Mouse (Mus musculus): ENCODE results near the gene Pla1a. TPM values are rescaled to one million over a fixed set of nuclear protein-coding genes. Genes with fewer than 3 reads are reported as not detected.

Gene Pla1a
- polyA plus RNA-seq, 1 experiment from 2014 or later: 49.8 TPM

DNA sequence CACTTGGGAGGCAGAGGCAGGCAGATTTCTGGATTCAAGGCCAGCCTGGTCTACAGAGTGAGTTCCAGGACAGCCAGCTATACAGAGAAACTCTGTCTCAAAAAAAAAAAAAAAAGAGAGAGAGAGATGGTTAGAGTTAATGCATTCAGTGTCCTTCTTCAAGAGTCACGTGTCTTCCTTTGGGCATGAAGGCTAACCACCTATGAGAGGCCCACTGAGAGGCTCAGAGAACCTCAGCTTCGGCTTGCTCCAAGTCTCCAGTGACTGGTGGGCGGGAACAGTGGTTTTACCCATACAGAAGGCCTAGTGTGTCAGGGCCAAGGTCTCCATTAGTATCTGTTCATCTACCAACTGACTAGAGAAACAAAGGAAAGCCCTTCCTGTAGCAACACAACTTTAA lies 33.9 kb downstream of the Pla1a start:
- H3K9me3 ChIP-seq (ENCODE audit: low read length): no peaks in the 10 kb centered on the region
- WGBS (ENCODE audit: insufficient replicate concordance): 33% methylated on average over 3 of the region's 3 CpGs
- H3K36me3 ChIP-seq (replicated peaks; ENCODE audit: insufficient read depth, low read length): no peaks in the 10 kb centered on the region
- H3K4me3 ChIP-seq (ENCODE audit: low read depth, low read length): no peak overlapping the region
- H3K27me3 ChIP-seq (ENCODE audit: insufficient read depth, low read length): no peaks in the 10 kb centered on the region
- ATAC-seq: peak; percentile 25
- peaks cover 41% of the 10 kb centered on the region for H3K4me1 ChIP-seq (ENCODE audit: insufficient read depth)
- peak overlapping the region; percentile 88 for H3K27ac ChIP-seq (ENCODE audit: low read depth)
- TF ChIP-seq EP300 (IDR thresholded peaks at IDR 0.05; ENCODE audit: low read depth): no peak
- TF ChIP-seq CTCF (IDR thresholded peaks at IDR 0.05; ENCODE audit: low read depth): no peak
- 0 out of 2 replicates have a peak overlapping the region, but pooled peaks have one; percentile 6 for H3K9ac ChIP-seq (replicated peaks)
- H3K4me2 ChIP-seq (ENCODE audit: low read depth, low read length): peak overlapping the region; percentile 64; the same call in 1 of the 2 replicates
- no peak for DNase-seq

GRCm38 (mm10) chr16:38398266-38398665 lies 34.7 kb downstream of the Pla1a start:
- no peak for ATAC-seq
- TF ChIP-seq CTCF (IDR thresholded peaks at IDR 0.05; ENCODE audit: low read depth) (no peak), EP300 (IDR thresholded peaks at IDR 0.05; ENCODE audit: low read depth) (no peak)
- WGBS (ENCODE audit: insufficient replicate concordance): 73% methylated on average over 6 of the region's 6 CpGs
- no peak for DNase-seq
- Histone ChIP-seq H3K4me3 (ENCODE audit: low read depth, low read length) (no peak overlapping the region), H3K4me1 (ENCODE audit: insufficient read depth) (peaks cover 42% of the 10 kb centered on the region), H3K4me2 (ENCODE audit: low read depth, low read length) (no peak overlapping the region), H3K27ac (ENCODE audit: low read depth) (peak overlapping the region; percentile 88), H3K36me3 (replicated peaks; ENCODE audit: insufficient read depth, low read length) (no peaks in the 10 kb centered on the region), H3K9ac (replicated peaks) (no peak overlapping the region), H3K9me3 (ENCODE audit: low read length) (no peaks in the 10 kb centered on the region), H3K27me3 (ENCODE audit: insufficient read depth, low read length) (no peaks in the 10 kb centered on the region)

- Histone ChIP-seq H3K9me3 (ENCODE audit: low read length) (no peaks in the 10 kb centered on the region), H3K9ac (replicated peaks) (no peak overlapping the region), H3K27me3 (ENCODE audit: insufficient read depth, low read length) (no peaks in the 10 kb centered on the region), H3K4me1 (ENCODE audit: insufficient read depth) (peaks cover 42% of the 10 kb centered on the region), H3K36me3 (replicated peaks; ENCODE audit: insufficient read depth, low read length) (no peaks in the 10 kb centered on the region), H3K27ac (ENCODE audit: low read depth) (peak overlapping the region; percentile 62), H3K4me2 (ENCODE audit: low read depth, low read length) (no peak overlapping the region; the same call in 1 of the 2 replicates), H3K4me3 (ENCODE audit: low read depth, low read length) (no peak overlapping the region)
- DNase-seq (peak; percentile 74), ATAC-seq (peak; percentile 50)
- 16% methylated on average over 13 of the region's 13 CpGs for WGBS (ENCODE audit: insufficient replicate concordance)
- TF ChIP-seq EP300 (IDR thresholded peaks at IDR 0.05; ENCODE audit: low read depth) (peak; percentile 78), CTCF (IDR thresholded peaks at IDR 0.05; ENCODE audit: low read depth) (no peak)
Observed at GRCm38 (mm10) chr16:38396155-38396554, 36.8 kb downstream of the Pla1a start.

GRCm38 (mm10) chr16:38395060-38395730 lies 37.8 kb downstream of the Pla1a start:
- TF ChIP-seq CTCF (IDR thresholded peaks at IDR 0.05; ENCODE audit: low read depth) (no peak), EP300 (IDR thresholded peaks at IDR 0.05; ENCODE audit: low read depth) (no peak)
- Histone ChIP-seq H3K4me3 (ENCODE audit: low read depth, low read length) (no peak overlapping the region), H3K27ac (ENCODE audit: low read depth) (peak overlapping the region; percentile 74), H3K4me1 (ENCODE audit: insufficient read depth) (peaks cover 35% of the 10 kb centered on the region), H3K4me2 (ENCODE audit: low read depth, low read length) (no peak overlapping the region), H3K36me3 (replicated peaks; ENCODE audit: insufficient read depth, low read length) (no peaks in the 10 kb centered on the region), H3K27me3 (ENCODE audit: insufficient read depth, low read length) (no peaks in the 10 kb centered on the region), H3K9me3 (ENCODE audit: low read length) (no peaks in the 10 kb centered on the region), H3K9ac (replicated peaks) (no peak overlapping the region)
- no peak for DNase-seq
- ATAC-seq: no peak
- WGBS (ENCODE audit: insufficient replicate concordance): 37% methylated on average over 6 of the region's 6 CpGs

GRCm38 (mm10) chr16:38394191-38394618 lies 38.7 kb downstream of the Pla1a start:
- 47% methylated on average over 8 of the region's 8 CpGs for WGBS (ENCODE audit: insufficient replicate concordance)
- H3K27me3 ChIP-seq (ENCODE audit: insufficient read depth, low read length): no peaks in the 10 kb centered on the region
- H3K9ac ChIP-seq (replicated peaks): no peak overlapping the region
- no peaks in the 10 kb centered on the region for H3K36me3 ChIP-seq (replicated peaks; ENCODE audit: insufficient read depth, low read length)
- peaks cover 25% of the 10 kb centered on the region for H3K4me1 ChIP-seq (ENCODE audit: insufficient read depth)
- peak; percentile 54 for ATAC-seq
- no peak overlapping the region; the same call in 1 of the 2 replicates for H3K4me2 ChIP-seq (ENCODE audit: low read depth, low read length)
- DNase-seq: no peak
- H3K27ac ChIP-seq (ENCODE audit: low read depth): peak overlapping the region; percentile 74; the same call in 1 of the 2 replicates
- no peaks in the 10 kb centered on the region for H3K9me3 ChIP-seq (ENCODE audit: low read length)
- H3K4me3 ChIP-seq (ENCODE audit: low read depth, low read length): no peak overlapping the region
- no peak for TF ChIP-seq CTCF (IDR thresholded peaks at IDR 0.05; ENCODE audit: low read depth)
- TF ChIP-seq EP300 (IDR thresholded peaks at IDR 0.05; ENCODE audit: low read depth): no peak

DNA sequence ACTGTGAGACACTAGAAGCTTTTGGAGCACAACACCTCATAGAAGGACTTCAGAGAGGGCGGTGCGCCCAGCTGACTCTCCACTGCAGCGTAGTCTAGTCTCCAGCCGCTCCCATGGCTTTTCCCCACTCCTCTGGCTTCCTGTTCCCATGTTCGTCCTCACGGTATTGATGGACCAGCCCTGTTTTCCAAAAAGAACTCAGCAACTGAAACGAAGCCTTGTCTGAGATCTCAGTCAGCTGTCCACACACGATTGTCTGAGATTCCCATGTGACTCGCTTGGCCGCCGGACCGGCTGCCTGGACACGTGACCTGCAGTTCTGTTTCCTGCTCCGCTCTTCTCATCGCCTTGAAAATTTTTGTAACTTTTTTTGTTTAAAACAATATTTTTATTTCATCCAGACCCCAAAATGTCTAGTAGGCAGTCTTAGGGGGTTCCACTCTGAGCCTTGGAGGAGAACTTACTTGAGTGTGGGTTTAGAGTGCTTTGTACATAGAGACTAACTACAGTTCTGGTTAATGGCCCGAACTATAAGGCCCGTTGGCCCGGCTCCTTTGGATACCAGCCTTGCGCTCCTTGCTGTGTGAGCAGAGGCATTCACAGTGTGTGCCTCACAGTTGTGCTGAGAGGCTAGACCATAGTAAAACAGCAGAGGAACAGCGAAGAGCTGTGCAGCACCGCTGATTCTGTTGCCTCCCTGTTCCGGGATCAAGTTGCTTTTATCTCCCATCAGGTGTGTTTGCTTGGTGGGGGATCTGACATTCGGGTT lies 40.6 kb downstream of the Pla1a start:
- Histone ChIP-seq H3K36me3 (replicated peaks; ENCODE audit: insufficient read depth, low read length) (no peaks in the 10 kb centered on the region), H3K9ac (replicated peaks) (no peak overlapping the region), H3K4me2 (ENCODE audit: low read depth, low read length) (no peak overlapping the region), H3K4me3 (ENCODE audit: low read depth, low read length) (no peak overlapping the region), H3K4me1 (ENCODE audit: insufficient read depth) (peaks cover 18% of the 10 kb centered on the region; the same call in 1 of the 2 replicates), H3K27me3 (ENCODE audit: insufficient read depth, low read length) (no peaks in the 10 kb centered on the region), H3K27ac (ENCODE audit: low read depth) (no peak overlapping the region), H3K9me3 (ENCODE audit: low read length) (no peaks in the 10 kb centered on the region)
- WGBS (ENCODE audit: insufficient replicate concordance): 78% methylated on average over 23 of the region's 23 CpGs
- TF ChIP-seq CTCF (IDR thresholded peaks at IDR 0.05; ENCODE audit: low read depth) (no peak), EP300 (IDR thresholded peaks at IDR 0.05; ENCODE audit: low read depth) (no peak)
- DNase-seq (no peak), ATAC-seq (no peak)

Measured in liver, postnatal 0 days (tissue).